Mouse (Mus musculus): Measurements from ENCODE around the gene Gtf2h3. TPM values are rescaled to one million over a fixed set of nuclear protein-coding genes. Genes with fewer than 3 reads are reported as not detected.

Gene Gtf2h3
- 56.7 and 74.3 TPM in 2 replicates for polyA plus RNA-seq (2014; fragmentation: Nextera tagmentation; extraction: Ambion mirVana)

DNA sequence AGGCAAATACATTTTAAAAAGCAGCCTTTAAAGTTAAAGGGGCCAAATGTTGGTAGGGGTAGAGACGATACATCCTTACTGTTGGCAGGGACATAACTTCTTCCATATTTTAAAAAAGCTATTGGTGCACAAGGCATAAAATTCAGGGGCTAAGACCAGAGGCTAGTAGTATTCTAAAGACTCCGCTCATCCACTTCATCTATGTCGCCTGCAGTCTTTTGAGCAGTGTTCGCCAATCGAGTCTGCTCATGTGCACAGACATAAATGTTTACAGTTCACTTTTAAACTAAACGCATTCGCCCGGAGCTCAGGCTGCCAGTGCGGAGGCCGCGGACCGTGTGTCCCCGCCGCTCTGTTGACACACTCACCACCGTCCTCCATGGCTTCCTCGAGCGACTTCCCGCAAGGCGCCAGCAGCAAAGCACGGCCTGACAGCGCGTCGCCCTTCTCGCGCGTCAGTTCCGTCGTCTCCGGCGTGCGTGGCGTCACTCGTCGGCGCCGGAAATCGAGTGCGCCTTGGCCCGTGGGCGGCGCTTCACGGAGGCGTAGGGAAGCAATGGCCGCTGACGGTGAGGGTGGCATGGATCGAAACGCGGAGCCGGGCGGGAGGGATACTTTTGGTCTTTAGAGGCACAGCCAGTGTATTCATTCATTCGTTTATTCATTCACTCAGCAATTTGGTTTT lies at the start of gene Gtf2h3, which contains the start of gene Eif2b1:
Gene Gtf2h3 (plus strand): TSS at position 508 of the 685 bp plus-strand sequence.
Gene Eif2b1 (minus strand): TSS at position 499 of the 685 bp plus-strand sequence.
- Histone ChIP-seq H3K27me3 (replicated peaks; ENCODE audit: control insufficient read depth, insufficient read depth, low read length) (no peaks in the 10 kb centered on the region), H3K27ac (replicated peaks; ENCODE audit: low read depth, low read length) (no peak within 1 kb of the TSS; the same call in 1 of the 2 replicates), H3K36me3 (ENCODE audit: control insufficient read depth, insufficient read depth, low read length) (peaks cover 50% of the 10 kb centered on the region), H3K9me3 (ENCODE audit: control insufficient read depth, low read length) (no peaks in the 10 kb centered on the region), H3K4me1 (ENCODE audit: control insufficient read depth, insufficient read depth, low read length) (peaks cover 14% of the 10 kb centered on the region), H3K4me3 (ENCODE audit: low read depth, low read length) (peak within 1 kb of the TSS; percentile 68), H3K9ac (ENCODE audit: low read depth, low read length) (peak within 1 kb of the TSS; percentile 75), H3K4me2 (ENCODE audit: low read depth, low read length) (peak within 1 kb of the TSS; percentile 90)
- ATAC-seq (ENCODE audit: low read depth) (peak; percentile 95), DNase-seq (ENCODE audit: low spot score) (peak; percentile 96)
- 2% methylated on average over 41 of the region's 51 CpGs for WGBS

DNA sequence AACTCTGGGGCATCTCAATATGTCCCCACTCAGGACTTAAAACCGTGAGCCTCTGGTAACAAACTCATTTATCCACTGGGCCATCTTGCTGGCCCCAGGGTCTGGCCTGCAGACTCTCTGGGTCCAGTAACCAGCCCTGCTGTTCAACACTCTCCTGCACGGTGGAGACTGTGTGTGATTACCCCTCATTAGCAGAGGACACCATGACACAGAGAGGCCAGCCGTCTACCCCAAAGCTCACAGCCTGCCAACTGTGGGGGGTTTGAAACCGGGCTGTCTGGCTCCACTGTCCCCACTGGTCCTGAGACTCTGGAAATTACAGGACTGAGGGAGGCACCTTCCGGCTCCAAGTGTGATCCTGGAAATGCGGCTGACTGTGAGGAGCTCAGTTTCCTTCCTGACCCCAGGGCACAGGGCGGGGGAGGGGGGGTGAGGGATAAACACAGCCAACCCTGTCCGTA lies 49.7 kb upstream of the Gtf2h3 start:
- no peaks in the 10 kb centered on the region for H3K9me3 ChIP-seq (ENCODE audit: control insufficient read depth, low read length)
- DNase-seq (ENCODE audit: low spot score) (no peak), ATAC-seq (ENCODE audit: low read depth) (no peak)
- H3K9ac ChIP-seq (ENCODE audit: low read depth, low read length), result peak overlapping the region; percentile 38
- H3K4me1 ChIP-seq (ENCODE audit: control insufficient read depth, insufficient read depth, low read length), result peaks cover 21% of the 10 kb centered on the region
- 6% methylated on average over 8 of the region's 8 CpGs for WGBS
- H3K27me3 ChIP-seq (replicated peaks; ENCODE audit: control insufficient read depth, insufficient read depth, low read length), result no peaks in the 10 kb centered on the region
- H3K4me3 ChIP-seq (ENCODE audit: low read depth, low read length), result peak overlapping the region; percentile 83
- H3K4me2 ChIP-seq (ENCODE audit: low read depth, low read length), result peak overlapping the region; percentile 76
- H3K27ac ChIP-seq (replicated peaks; ENCODE audit: low read depth, low read length), result peak overlapping the region; percentile 30
- 0 out of 2 replicates have a peak, but pooled peaks cover 7% of the 10 kb centered on the region for H3K36me3 ChIP-seq (ENCODE audit: control insufficient read depth, insufficient read depth, low read length)

DNA sequence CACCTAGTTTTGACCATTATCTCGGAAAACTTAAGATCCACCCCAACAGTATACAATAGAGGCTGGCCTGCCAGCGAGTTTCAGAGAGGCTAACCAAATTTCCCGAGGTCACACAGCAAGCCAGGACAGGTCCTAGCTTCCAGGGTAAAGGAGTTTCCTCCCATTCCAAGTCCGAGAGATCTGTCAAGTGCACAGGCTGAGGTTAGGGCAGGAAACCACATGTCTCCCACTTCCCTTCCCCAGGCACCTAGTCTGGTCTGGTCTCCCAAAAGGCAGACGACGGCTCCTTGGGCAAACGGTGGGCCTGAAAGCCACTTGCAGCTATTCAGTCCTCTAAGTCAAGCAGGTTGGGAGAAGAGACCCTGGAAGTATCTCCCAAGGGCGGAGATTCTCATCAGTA lies 49.2 kb upstream of the Gtf2h3 start:
- DNase-seq (ENCODE audit: low spot score), result no peak
- peak overlapping the region; percentile 83 for H3K4me3 ChIP-seq (ENCODE audit: low read depth, low read length)
- H3K9ac ChIP-seq (ENCODE audit: low read depth, low read length), result peak overlapping the region; percentile 83
- H3K27me3 ChIP-seq (replicated peaks; ENCODE audit: control insufficient read depth, insufficient read depth, low read length), result no peaks in the 10 kb centered on the region
- WGBS, result 30% methylated on average over 8 of the region's 8 CpGs
- peak overlapping the region; percentile 76 for H3K4me2 ChIP-seq (ENCODE audit: low read depth, low read length)
- no peaks in the 10 kb centered on the region for H3K9me3 ChIP-seq (ENCODE audit: control insufficient read depth, low read length)
- peak overlapping the region; percentile 30 for H3K27ac ChIP-seq (replicated peaks; ENCODE audit: low read depth, low read length)
- no peak for ATAC-seq (ENCODE audit: low read depth)
- 0 out of 2 replicates have a peak, but pooled peaks cover 4% of the 10 kb centered on the region for H3K36me3 ChIP-seq (ENCODE audit: control insufficient read depth, insufficient read depth, low read length)
- peaks cover 21% of the 10 kb centered on the region for H3K4me1 ChIP-seq (ENCODE audit: control insufficient read depth, insufficient read depth, low read length)

DNA sequence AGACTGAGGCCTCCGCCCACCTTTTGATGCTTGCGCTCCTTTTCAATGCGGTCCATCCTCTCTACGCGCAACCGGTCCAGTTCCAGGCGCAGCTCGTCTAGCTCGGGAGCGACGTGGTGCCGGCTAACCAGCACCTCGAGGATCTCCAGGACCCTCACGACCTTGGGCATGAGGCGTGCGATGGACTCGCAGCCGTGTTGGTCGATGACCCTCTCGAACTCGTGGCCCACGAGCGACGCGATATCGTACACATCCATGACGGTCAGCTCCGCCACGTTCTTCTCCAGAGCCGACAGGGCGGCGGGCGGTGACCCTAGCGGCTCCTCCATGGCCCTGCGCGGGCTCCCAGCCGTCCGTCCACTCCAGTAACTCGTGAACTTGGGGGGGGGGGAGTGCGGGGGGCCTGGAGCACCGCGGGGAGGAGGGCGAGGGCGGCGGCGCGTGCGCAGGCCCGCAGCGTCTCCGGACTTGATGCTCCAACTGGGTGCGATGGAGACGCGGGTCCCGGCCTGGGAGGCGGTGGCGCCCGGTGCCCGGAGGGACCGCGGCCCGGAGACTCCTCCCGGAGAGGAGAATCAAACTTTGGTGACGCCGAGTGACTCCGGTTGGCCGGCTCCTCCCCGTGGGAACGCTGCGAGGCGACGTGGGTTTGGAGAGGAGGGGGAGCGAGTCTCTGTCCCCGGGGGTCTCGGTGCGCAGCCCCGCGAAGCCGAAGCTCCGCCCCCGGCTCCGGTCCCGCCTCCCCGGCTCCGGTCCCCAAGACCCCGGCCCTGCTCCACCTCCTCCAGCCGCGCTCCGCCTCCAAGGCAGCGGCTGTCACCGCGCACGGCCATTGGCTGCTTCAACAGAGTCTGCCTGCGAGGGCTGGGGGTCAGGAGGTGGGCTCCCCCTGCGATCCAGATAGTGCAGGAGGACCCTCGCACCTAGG lies 48.0 kb upstream of the Gtf2h3 start, which contains the start of gene Rilpl1:
Gene Rilpl1 (minus strand): TSS at position 737 of the 928 bp plus-strand sequence.
- 0 out of 2 replicates have a peak, but pooled peaks cover 3% of the 10 kb centered on the region for H3K36me3 ChIP-seq (ENCODE audit: control insufficient read depth, insufficient read depth, low read length)
- H3K4me1 ChIP-seq (ENCODE audit: control insufficient read depth, insufficient read depth, low read length), result peaks cover 21% of the 10 kb centered on the region
- peak within 1 kb of the TSS; percentile 83 for H3K4me3 ChIP-seq (ENCODE audit: low read depth, low read length)
- DNase-seq (ENCODE audit: low spot score) (peak; percentile 94), ATAC-seq (ENCODE audit: low read depth) (peak; percentile 95)
- H3K9me3 ChIP-seq (ENCODE audit: control insufficient read depth, low read length), result no peaks in the 10 kb centered on the region
- H3K27me3 ChIP-seq (replicated peaks; ENCODE audit: control insufficient read depth, insufficient read depth, low read length), result no peaks in the 10 kb centered on the region
- WGBS, result under 1% methylated on average over 46 of the region's 96 CpGs
- H3K9ac ChIP-seq (ENCODE audit: low read depth, low read length), result peak within 1 kb of the TSS; percentile 83
- peak within 1 kb of the TSS; percentile 49 for H3K27ac ChIP-seq (replicated peaks; ENCODE audit: low read depth, low read length)
- H3K4me2 ChIP-seq (ENCODE audit: low read depth, low read length), result peak within 1 kb of the TSS; percentile 76

DNA sequence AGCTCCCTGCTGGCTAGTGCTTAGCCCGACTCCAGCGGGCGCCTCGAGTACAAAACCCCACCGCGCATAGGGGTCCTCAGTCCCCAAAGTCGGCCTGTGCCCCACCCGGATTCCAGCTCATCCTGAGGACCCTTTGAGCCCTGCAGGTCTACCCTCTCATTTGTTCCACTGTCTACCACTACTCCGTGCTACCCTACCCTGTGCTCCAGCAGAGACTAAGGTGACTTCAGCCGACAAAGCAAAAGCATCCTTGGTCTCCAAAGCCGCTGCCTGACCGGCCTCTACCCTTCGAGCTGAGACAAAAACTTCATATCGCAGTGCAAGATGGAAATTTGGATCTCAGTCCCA lies 47.4 kb upstream of the Gtf2h3 start:
- WGBS, result 9% methylated on average over 14 of the region's 14 CpGs
- H3K9ac ChIP-seq (ENCODE audit: low read depth, low read length), result peak overlapping the region; percentile 83
- 0 out of 2 replicates have a peak, but pooled peaks cover 3% of the 10 kb centered on the region for H3K36me3 ChIP-seq (ENCODE audit: control insufficient read depth, insufficient read depth, low read length)
- H3K27ac ChIP-seq (replicated peaks; ENCODE audit: low read depth, low read length), result peak overlapping the region; percentile 49
- peak overlapping the region; percentile 83 for H3K4me3 ChIP-seq (ENCODE audit: low read depth, low read length)
- no peaks in the 10 kb centered on the region for H3K27me3 ChIP-seq (replicated peaks; ENCODE audit: control insufficient read depth, insufficient read depth, low read length)
- ATAC-seq (ENCODE audit: low read depth), result peak; percentile 13
- H3K4me2 ChIP-seq (ENCODE audit: low read depth, low read length), result peak overlapping the region; percentile 76
- H3K4me1 ChIP-seq (ENCODE audit: control insufficient read depth, insufficient read depth, low read length), result peaks cover 21% of the 10 kb centered on the region
- no peak for DNase-seq (ENCODE audit: low spot score)
- no peaks in the 10 kb centered on the region for H3K9me3 ChIP-seq (ENCODE audit: control insufficient read depth, low read length)

DNA sequence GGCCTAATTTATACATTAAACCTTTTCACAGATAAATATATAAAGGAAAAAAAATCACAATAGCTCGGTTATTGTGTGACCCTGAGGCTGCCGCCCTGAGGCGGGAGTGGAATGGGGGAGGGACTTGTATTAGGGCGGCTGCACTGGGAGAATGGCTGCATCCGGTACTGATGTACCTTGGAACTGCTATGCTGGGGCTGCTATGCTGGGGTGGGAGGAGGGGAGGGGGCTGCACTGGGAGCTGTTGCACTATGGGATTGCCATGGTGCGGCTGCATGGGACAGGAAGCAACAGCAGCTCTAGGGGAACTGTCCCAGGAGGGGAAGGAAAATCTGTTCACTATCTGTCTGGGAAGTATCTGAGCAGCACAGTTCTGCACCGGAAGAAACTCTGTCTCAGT lies 46.5 kb upstream of the Gtf2h3 start:
- 28% methylated on average over 7 of the region's 7 CpGs for WGBS
- Histone ChIP-seq H3K9me3 (ENCODE audit: control insufficient read depth, low read length) (no peaks in the 10 kb centered on the region), H3K27me3 (replicated peaks; ENCODE audit: control insufficient read depth, insufficient read depth, low read length) (no peaks in the 10 kb centered on the region), H3K9ac (ENCODE audit: low read depth, low read length) (no peak overlapping the region), H3K4me1 (ENCODE audit: control insufficient read depth, insufficient read depth, low read length) (peaks cover 21% of the 10 kb centered on the region), H3K4me3 (ENCODE audit: low read depth, low read length) (no peak overlapping the region), H3K4me2 (ENCODE audit: low read depth, low read length) (no peak overlapping the region), H3K27ac (replicated peaks; ENCODE audit: low read depth, low read length) (no peak overlapping the region), H3K36me3 (ENCODE audit: control insufficient read depth, insufficient read depth, low read length) (no peaks in the 10 kb centered on the region)
- no peak for DNase-seq (ENCODE audit: low spot score)
- ATAC-seq (ENCODE audit: low read depth), result no peak

- ATAC-seq (ENCODE audit: low read depth) (no peak), DNase-seq (ENCODE audit: low spot score) (no peak)
- no peaks in the 10 kb centered on the region for H3K36me3 ChIP-seq (ENCODE audit: control insufficient read depth, insufficient read depth, low read length)
- no peak overlapping the region for H3K4me2 ChIP-seq (ENCODE audit: low read depth, low read length)
- H3K27ac ChIP-seq (replicated peaks; ENCODE audit: low read depth, low read length), result no peak overlapping the region
- 61% methylated on average over 5 of the region's 5 CpGs for WGBS
- H3K4me1 ChIP-seq (ENCODE audit: control insufficient read depth, insufficient read depth, low read length), result peaks cover 8% of the 10 kb centered on the region
- H3K27me3 ChIP-seq (replicated peaks; ENCODE audit: control insufficient read depth, insufficient read depth, low read length), result no peaks in the 10 kb centered on the region
- H3K9me3 ChIP-seq (ENCODE audit: control insufficient read depth, low read length), result no peaks in the 10 kb centered on the region
- H3K4me3 ChIP-seq (ENCODE audit: low read depth, low read length), result no peak overlapping the region
- H3K9ac ChIP-seq (ENCODE audit: low read depth, low read length), result no peak overlapping the region
Observed at GRCm38 (mm10) chr5:124535016-124535415, 43.9 kb upstream of the Gtf2h3 start.

- H3K4me2 ChIP-seq (ENCODE audit: low read depth, low read length), result peak overlapping the region; percentile 51
- no peaks in the 10 kb centered on the region for H3K36me3 ChIP-seq (ENCODE audit: control insufficient read depth, insufficient read depth, low read length)
- ATAC-seq (ENCODE audit: low read depth), result no peak
- peak overlapping the region; percentile 51 for H3K9ac ChIP-seq (ENCODE audit: low read depth, low read length)
- H3K4me3 ChIP-seq (ENCODE audit: low read depth, low read length), result peak overlapping the region; percentile 15
- H3K4me1 ChIP-seq (ENCODE audit: control insufficient read depth, insufficient read depth, low read length), result peaks cover 4% of the 10 kb centered on the region; the same call in 1 of the 2 replicates
- peak; percentile 34 for DNase-seq (ENCODE audit: low spot score)
- H3K27me3 ChIP-seq (replicated peaks; ENCODE audit: control insufficient read depth, insufficient read depth, low read length), result no peaks in the 10 kb centered on the region
- no peak overlapping the region for H3K27ac ChIP-seq (replicated peaks; ENCODE audit: low read depth, low read length)
- WGBS, result 5% methylated on average over 14 of the region's 17 CpGs
- H3K9me3 ChIP-seq (ENCODE audit: control insufficient read depth, low read length), result no peaks in the 10 kb centered on the region
Observed at GRCm38 (mm10) chr5:124536776-124537175, 42.2 kb upstream of the Gtf2h3 start.

Measured in embryonic facial prominence, embryonic 14.5 days (tissue).